Mouse (Mus musculus): ENCODE measurements around the gene Hyal3.

- TF ChIP-seq POLR2A (IDR thresholded peaks at IDR 0.05; ENCODE audit: extremely low read depth, insufficient read depth, low read length) (no peak), CTCF (IDR thresholded peaks at IDR 0.05; ENCODE audit: low read depth, low read length) (no peak)
These were observed 40.7 kb upstream of the Hyal3 start for GRCm38 (mm10) chr9:107539940-107540339.
